Mouse (Mus musculus) cerebellum, adult 2 months (tissue): ENCODE results near the gene Tulp1.

Experiments used
- CTCF ChIP-seq: fragments of 200-500 bp; IDR thresholded peaks from 2 replicates; pipeline ENCODE4 v1.5.1; 2011; ENCODE audit warnings: low read depth, mild to moderate bottlenecking, control low read depth, low read length, moderate library complexity, borderline replicate concordance; ENCODE audit not compliant: insufficient read depth
- POLR2A ChIP-seq: fragments of 200-500 bp; IDR thresholded peaks from 2 replicates; pipeline ENCODE4 v1.6.1; 2011; ENCODE audit warnings: low read length, control low read depth, borderline replicate concordance; ENCODE audit not compliant: insufficient read depth

DNA sequence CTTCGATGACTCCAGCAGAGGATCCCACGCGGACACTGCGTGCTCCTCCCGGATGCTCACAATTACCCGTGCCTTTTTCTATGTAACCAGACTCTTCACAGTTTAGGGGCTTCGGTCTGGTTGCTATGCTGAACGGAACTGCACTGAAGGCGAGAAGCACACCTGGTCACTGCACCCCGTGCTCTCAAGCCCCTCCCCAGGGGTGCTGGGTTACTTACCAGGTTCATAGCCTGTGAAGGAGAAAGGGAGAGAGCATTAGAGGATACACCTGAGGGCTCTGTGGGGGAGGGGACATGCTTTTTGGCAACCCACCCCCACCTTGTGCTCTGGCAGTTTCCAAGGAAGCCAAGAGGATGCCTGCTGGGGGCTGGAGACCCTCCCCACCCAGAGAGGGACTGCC lies 29.8 kb downstream of the Tulp1 start:
- TF ChIP-seq CTCF = no peak
- no peak for TF ChIP-seq POLR2A
